Mouse (Mus musculus) neural tube, embryonic 13.5 days (tissue): ENCODE measurements around the gene Zfp185. TPM values are rescaled to one million over a fixed set of nuclear protein-coding genes. Genes with fewer than 3 reads are reported as not detected.

Experiments
- ATAC-seq: fragments of 200-750 bp; cut with Nextera tagmentation; 2 replicates; pipeline ENCODE4 v1.8.0; 2017; ENCODE audit warnings: low read depth, mild to moderate bottlenecking, moderate TSS enrichment, moderate library complexity
- H3K27ac ChIP-seq: fragments of 300-500 bp; sonication (generic); replicated peaks from 2 replicates; pipeline ENCODE4 v1.5.1; 2015; ENCODE audit warnings: moderate library complexity, mild to moderate bottlenecking, inconsistent platforms
- H3K27me3 ChIP-seq: fragments of 300-500 bp; sonication (generic); 2 replicates; pipeline ENCODE4 v1.6.1; 2015; ENCODE audit warnings: mild to moderate bottlenecking, inconsistent platforms
- H3K36me3 ChIP-seq: fragments of 300-500 bp; sonication (generic); 2 replicates; pipeline ENCODE4 v1.6.1; 2015; ENCODE audit warnings: mild to moderate bottlenecking, inconsistent platforms
- H3K4me1 ChIP-seq: fragments of 300-500 bp; sonication (generic); replicated peaks from 2 replicates; pipeline ENCODE4 v1.6.1; 2015; ENCODE audit warnings: inconsistent platforms
- H3K4me2 ChIP-seq: fragments of 300-500 bp; sonication (generic); 2 replicates; pipeline ENCODE4 v1.6.1; 2015; ENCODE audit warnings: inconsistent platforms, mild to moderate bottlenecking, moderate library complexity
- H3K4me3 ChIP-seq: fragments of 300-500 bp; sonication (generic); 2 replicates; pipeline ENCODE4 v1.5.1; 2015; ENCODE audit warnings: mild to moderate bottlenecking, inconsistent platforms
- H3K9ac ChIP-seq: fragments of 300-500 bp; sonication (generic); 2 replicates; pipeline ENCODE4 v1.6.1; 2015; ENCODE audit warnings: moderate library complexity, mild to moderate bottlenecking, inconsistent platforms
- H3K9me3 ChIP-seq: fragments of 300-500 bp; sonication (generic); 2 replicates; pipeline ENCODE4 v1.6.1; 2016; ENCODE audit warnings: inconsistent platforms
- WGBS: fragments of 180-500 bp; shearing (Covaris S2); methylation state at CpG from one replicate; pipeline ENCODE4 v1.1.7; 2015; 5-methylcytosine and 5-hydroxymethylcytosine counted together
- polyA plus RNA-seq: library from polyadenylated mRNA; unstranded; fragments of >200 nt; fragmentation: Nextera tagmentation; extraction: Ambion mirVana; gene quantifications from 2 replicates; pipeline ENCODE4 v1.2.1, GENCODE M21; 2015

The Zfp185 gene
- polyA plus RNA-seq, 1 experiment from 2014 or later, result 1.0 TPM

DNA sequence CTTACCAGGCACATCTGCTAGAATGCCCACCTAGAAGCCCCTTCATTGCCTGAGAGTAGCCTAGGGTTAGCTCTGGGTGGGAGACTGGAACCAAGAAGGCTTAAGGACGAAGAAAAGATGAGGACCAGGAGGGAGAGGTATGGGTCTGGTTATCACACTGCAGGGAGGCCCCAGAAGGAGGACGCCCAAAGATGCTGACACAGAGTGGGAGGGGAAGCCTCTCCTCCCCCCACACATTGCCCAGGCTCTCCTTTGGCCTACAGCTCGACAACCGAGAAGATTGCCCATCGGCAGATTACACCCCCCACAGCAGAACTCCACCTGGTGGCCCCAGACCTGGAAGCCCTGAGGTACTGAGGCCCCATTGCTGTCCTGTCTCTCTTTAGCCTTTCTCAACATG, 16.0 kb downstream of the Zfp185 start:
- Histone ChIP-seq H3K27ac (no peak overlapping the region), H3K9ac (no peak overlapping the region), H3K27me3 (no peaks in the 10 kb centered on the region), H3K4me3 (no peak overlapping the region), H3K4me1 (no peaks in the 10 kb centered on the region), H3K36me3 (no peaks in the 10 kb centered on the region), H3K4me2 (no peak overlapping the region), H3K9me3 (no peaks in the 10 kb centered on the region)
- 86% methylated on average over 5 of the region's 5 CpGs for WGBS
- ATAC-seq, result no peak

DNA sequence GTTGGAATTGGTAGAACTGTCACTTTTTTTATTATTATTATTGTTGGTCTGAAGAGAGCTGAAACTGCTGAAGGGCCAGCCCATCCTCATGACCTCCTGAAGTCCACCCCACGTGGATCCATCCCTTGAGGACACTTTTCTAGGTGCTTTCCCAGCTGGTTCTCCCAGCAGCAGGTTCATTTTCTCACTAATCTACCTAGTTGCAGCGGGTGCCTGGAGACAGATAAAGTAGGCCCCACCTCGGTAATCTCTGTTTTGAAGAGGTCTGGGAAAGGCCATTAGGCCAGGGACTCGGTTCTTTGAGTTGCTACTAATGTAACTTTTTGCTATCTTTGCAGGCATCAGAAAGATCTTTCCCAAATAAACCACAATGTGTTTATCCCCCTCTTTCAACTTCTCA, 18.5 kb downstream of the Zfp185 start:
- WGBS, result 83% methylated on average over 4 of the region's 4 CpGs
- H3K4me1 ChIP-seq, result no peaks in the 10 kb centered on the region
- H3K4me3 ChIP-seq, result no peak overlapping the region
- no peak overlapping the region for H3K27ac ChIP-seq
- H3K27me3 ChIP-seq, result no peaks in the 10 kb centered on the region
- no peaks in the 10 kb centered on the region for H3K9me3 ChIP-seq
- no peak overlapping the region for H3K4me2 ChIP-seq
- no peak for ATAC-seq
- H3K9ac ChIP-seq, result no peak overlapping the region
- H3K36me3 ChIP-seq, result no peaks in the 10 kb centered on the region

DNA sequence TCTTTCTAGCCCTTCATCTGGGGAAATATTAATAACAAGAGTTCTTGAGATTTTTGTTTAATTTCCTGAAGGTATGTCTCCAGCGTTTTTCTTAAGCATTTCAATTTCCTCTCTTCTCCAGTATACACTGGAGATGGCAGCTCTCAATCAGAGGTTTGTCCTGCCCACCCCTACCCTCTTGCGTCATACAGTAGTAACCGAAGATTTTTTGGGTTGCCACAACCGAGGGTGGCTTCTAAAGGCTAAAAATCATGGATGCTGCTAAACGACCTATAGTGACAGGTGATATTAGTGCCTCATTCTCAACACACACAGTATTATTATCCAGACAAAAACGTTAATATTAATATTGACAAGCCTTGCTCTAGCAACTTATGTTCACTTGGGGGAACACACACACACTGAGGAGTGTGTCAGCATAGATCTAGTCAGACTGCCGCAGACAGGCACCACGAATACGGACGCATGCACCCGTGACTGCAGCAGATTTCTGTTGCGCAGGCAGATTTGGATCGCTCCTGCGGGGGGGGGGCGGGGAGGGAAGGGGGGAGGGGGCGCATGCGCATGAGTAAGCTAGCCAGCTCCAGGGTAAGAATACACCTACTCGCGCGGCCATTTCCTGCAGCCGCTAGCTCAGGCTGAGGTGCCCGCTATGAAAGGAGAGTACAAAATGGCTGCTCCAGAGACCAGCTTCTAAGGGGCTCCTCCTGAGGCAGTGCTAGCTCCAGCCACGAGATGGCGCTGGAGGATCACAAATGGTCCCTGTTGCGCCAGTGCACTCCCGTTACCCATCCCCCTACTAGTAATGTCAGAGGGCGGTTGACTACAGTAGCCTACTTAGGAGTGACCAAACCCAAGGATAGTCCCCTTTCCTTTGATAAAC, 20.7 kb downstream of the Zfp185 start:
- no peaks in the 10 kb centered on the region for H3K36me3 ChIP-seq
- peak overlapping the region; percentile 66 for H3K9ac ChIP-seq
- ATAC-seq, result peak; percentile 100
- H3K27ac ChIP-seq, result peak overlapping the region; percentile 81
- no peaks in the 10 kb centered on the region for H3K4me1 ChIP-seq
- H3K27me3 ChIP-seq, result no peaks in the 10 kb centered on the region
- H3K4me2 ChIP-seq, result peak overlapping the region; percentile 53
- H3K9me3 ChIP-seq, result no peaks in the 10 kb centered on the region
- H3K4me3 ChIP-seq, result peak overlapping the region; percentile 35
- WGBS, result 26% methylated on average over 24 of the region's 27 CpGs

DNA sequence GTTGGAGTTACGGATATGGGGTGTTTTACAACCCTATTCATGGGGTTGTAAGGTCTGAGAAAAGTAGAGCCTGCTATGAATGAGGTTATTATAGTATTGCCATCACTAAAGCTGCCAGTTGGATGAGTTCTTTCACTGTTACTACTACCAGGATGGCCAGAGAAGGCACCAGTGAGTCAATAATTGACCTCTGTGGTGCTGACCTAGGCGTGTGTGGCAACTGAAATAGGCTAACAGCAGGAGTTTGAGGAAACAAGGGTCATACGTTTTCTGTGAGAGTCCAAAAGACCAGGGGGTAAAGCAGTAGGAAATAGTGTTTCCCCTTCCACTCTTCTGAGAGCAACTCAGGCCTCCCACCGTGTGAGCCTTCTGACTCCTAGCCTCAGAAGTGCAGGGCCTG, 25.7 kb downstream of the Zfp185 start:
- Histone ChIP-seq H3K4me2 (no peak overlapping the region), H3K27ac (no peak overlapping the region), H3K4me3 (no peak overlapping the region), H3K4me1 (no peaks in the 10 kb centered on the region), H3K36me3 (no peaks in the 10 kb centered on the region), H3K27me3 (no peaks in the 10 kb centered on the region), H3K9ac (no peak overlapping the region), H3K9me3 (no peaks in the 10 kb centered on the region)
- no peak for ATAC-seq
- 39% methylated on average over 4 of the region's 4 CpGs for WGBS

DNA sequence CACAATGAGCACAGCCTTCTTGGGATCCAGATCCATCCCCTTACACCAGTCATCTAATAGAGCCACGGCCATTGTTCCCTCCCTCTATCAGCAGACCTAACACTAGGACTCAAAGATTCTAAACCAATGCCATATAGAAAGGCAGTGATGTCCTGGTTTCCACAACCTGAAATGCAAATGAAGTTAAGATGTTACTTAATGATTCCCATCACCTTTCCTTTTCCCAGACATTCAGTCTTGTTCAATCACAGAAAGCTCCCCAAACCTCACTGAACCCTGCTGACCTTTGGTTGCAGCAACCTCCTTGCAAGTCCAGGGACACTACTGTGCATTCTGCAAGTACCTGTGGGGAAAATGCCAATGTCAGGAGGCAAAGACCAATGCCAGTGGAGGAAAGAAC, 49.9 kb downstream of the Zfp185 start, which contains the start of gene Pnma5:
Gene Pnma5 (minus strand): TSS at position 101 of the 400 bp plus-strand sequence.
- Histone ChIP-seq H3K4me3 (no peak within 1 kb of the TSS), H3K9me3 (no peaks in the 10 kb centered on the region), H3K4me2 (no peak within 1 kb of the TSS), H3K9ac (no peak within 1 kb of the TSS), H3K36me3 (no peaks in the 10 kb centered on the region), H3K4me1 (no peaks in the 10 kb centered on the region), H3K27ac (no peak within 1 kb of the TSS), H3K27me3 (no peaks in the 10 kb centered on the region)
- ATAC-seq, result no peak
- 86% methylated on average over 1 of the region's 1 CpGs for WGBS

DNA sequence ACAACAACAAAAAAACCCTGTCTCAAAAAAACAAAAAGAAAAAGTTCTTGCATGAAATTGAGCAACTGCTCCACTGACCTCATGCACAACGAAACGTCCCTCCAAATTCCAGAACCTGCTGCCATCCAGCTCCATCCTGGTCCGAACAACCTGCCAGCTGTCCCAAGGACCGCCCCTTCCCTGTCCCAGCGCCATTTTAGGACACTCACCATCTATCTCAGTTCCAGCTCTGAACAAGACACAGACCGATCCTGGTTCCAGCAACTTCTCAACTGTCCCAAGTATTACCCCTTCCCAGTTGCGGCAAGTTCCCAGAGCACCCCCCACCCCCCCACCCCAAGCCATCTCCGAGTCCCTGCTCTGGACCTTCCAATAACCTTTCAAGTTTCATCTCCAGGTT, 51.7 kb downstream of the Zfp185 start:
- H3K27me3 ChIP-seq, result no peaks in the 10 kb centered on the region
- WGBS, result 82% methylated on average over 8 of the region's 8 CpGs
- no peak overlapping the region for H3K4me2 ChIP-seq

DNA sequence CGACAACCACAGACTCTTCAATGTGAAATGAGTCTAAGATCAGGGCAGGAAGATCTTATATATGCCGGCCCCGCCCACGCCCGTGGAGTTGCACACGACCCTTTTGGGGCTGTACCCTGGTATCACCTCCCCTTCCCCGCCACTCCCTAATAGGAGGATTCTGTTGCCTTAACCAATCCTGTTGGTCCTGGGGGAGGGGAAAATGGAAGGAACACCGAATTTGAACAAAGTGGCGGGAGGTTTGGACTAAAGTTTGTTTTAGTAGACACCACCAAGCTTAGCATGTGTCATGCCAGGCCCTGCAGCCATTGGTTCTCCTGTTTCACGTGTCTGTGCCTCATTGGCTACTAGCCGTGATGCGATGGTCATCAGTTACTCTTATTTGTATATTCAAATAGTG, 52.5 kb downstream of the Zfp185 start:
- H3K27me3 ChIP-seq, result no peaks in the 10 kb centered on the region
- 76% methylated on average over 12 of the region's 12 CpGs for WGBS
- H3K4me2 ChIP-seq, result no peak overlapping the region
- ATAC-seq, result no peak
- H3K9ac ChIP-seq, result no peak overlapping the region
- H3K4me3 ChIP-seq, result no peak overlapping the region
- no peaks in the 10 kb centered on the region for H3K9me3 ChIP-seq
- no peaks in the 10 kb centered on the region for H3K36me3 ChIP-seq
- H3K4me1 ChIP-seq, result no peaks in the 10 kb centered on the region
- no peak overlapping the region for H3K27ac ChIP-seq

More for the DNA sequence above, 51.7 kb downstream of the Zfp185 start:
- Histone ChIP-seq H3K9me3 (no peaks in the 10 kb centered on the region), H3K9ac (no peak overlapping the region), H3K4me3 (no peak overlapping the region), H3K27ac (no peak overlapping the region), H3K4me1 (no peaks in the 10 kb centered on the region), H3K36me3 (no peaks in the 10 kb centered on the region)
- ATAC-seq, result no peak

DNA sequence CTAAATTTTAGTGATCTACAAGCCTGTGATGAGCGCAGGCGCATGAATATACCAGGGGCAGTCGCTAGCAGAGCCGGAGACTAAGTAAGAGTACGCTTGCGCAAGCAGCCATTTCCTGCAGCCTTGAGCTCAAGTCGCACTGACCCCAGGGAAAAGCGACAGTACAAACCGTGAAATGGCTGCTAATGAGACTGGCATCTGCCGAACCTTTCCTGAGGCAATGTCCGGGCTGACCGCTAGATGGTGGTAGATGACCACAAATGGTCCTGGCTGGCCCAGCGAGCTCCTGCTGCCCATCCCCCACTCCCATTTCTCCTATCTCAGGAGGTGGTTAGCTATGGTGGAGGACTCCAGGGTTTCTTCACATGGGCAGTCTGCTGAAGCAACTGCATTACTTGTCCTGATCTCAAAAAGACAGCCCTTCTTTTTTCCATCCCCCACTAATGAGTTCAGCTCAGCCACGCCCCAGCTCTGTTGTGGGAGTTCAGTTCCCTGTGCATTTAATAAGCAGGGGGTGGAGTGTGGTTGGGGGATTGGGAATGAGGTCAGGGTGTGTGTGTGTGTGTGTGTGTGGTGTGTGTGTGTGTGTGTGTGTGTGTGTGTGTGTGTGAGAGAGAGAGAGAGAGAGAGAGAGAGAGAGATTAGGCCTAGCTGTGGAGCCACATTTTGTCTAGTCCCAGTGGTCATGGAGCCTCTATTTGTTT, 66.9 kb downstream of the Zfp185 start:
- peak overlapping the region; percentile 27 for H3K4me2 ChIP-seq
- no peaks in the 10 kb centered on the region for H3K9me3 ChIP-seq
- peak overlapping the region; percentile 42 for H3K27ac ChIP-seq
- no peak overlapping the region for H3K4me3 ChIP-seq
- H3K9ac ChIP-seq, result no peak overlapping the region
- no peaks in the 10 kb centered on the region for H3K27me3 ChIP-seq
- no peaks in the 10 kb centered on the region for H3K36me3 ChIP-seq
- WGBS, result 13% methylated on average over 14 of the region's 14 CpGs
- H3K4me1 ChIP-seq, result no peaks in the 10 kb centered on the region
- ATAC-seq, result peak; percentile 97

DNA sequence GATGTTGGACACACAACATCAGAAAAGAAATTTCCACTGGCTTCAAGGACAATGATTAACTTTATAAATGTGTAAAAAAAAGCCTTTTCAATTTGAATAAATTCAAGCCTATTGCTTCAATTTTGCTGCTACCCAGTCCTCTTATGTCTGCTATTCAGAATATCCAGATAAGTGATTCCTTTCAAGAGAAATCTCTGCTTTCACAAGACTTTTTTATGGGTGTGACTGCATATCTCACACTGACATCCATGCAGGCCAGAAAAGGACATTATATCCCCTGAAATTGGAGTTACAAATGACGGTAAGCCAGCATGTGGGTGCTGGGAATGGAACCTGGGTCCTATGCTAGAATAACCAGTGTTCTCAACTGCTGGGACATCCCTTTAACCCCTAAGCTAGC, 74.4 kb downstream of the Zfp185 start:
- ATAC-seq, result no peak
- H3K27ac ChIP-seq, result no peak overlapping the region
- peaks cover 11% of the 10 kb centered on the region for H3K4me1 ChIP-seq
- H3K4me2 ChIP-seq, result no peak overlapping the region
- no peaks in the 10 kb centered on the region for H3K36me3 ChIP-seq
- no peak overlapping the region for H3K9ac ChIP-seq
- H3K27me3 ChIP-seq, result no peaks in the 10 kb centered on the region
- WGBS, result 76% methylated on average over 1 of the region's 1 CpGs
- no peak overlapping the region for H3K4me3 ChIP-seq
- H3K9me3 ChIP-seq, result no peaks in the 10 kb centered on the region

DNA sequence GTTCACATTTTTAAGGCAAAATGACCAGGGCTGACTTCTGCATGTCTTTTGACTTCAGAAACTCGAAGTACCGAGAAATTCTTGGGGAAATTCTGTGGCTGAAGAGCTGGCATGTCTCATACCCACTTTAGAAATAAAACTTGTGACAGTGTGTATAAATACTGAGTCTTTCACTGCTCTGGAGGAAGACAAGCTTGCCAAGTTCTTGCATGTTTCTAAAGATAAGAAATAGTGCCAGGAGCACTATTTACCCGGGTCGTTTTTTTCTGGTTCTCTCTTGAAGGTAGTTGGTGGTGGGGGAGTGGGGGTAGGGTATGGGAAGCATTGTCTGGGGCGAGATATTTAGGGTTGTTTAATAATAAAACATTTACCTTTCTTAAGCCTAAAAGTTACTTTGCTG, 75.2 kb downstream of the Zfp185 start:
- Histone ChIP-seq H3K9me3 (no peaks in the 10 kb centered on the region), H3K27ac (no peak overlapping the region), H3K4me1 (peaks cover 11% of the 10 kb centered on the region), H3K27me3 (no peaks in the 10 kb centered on the region), H3K4me2 (no peak overlapping the region), H3K9ac (no peak overlapping the region), H3K4me3 (no peak overlapping the region), H3K36me3 (no peaks in the 10 kb centered on the region)
- ATAC-seq, result no peak
- 44% methylated on average over 5 of the region's 5 CpGs for WGBS

DNA sequence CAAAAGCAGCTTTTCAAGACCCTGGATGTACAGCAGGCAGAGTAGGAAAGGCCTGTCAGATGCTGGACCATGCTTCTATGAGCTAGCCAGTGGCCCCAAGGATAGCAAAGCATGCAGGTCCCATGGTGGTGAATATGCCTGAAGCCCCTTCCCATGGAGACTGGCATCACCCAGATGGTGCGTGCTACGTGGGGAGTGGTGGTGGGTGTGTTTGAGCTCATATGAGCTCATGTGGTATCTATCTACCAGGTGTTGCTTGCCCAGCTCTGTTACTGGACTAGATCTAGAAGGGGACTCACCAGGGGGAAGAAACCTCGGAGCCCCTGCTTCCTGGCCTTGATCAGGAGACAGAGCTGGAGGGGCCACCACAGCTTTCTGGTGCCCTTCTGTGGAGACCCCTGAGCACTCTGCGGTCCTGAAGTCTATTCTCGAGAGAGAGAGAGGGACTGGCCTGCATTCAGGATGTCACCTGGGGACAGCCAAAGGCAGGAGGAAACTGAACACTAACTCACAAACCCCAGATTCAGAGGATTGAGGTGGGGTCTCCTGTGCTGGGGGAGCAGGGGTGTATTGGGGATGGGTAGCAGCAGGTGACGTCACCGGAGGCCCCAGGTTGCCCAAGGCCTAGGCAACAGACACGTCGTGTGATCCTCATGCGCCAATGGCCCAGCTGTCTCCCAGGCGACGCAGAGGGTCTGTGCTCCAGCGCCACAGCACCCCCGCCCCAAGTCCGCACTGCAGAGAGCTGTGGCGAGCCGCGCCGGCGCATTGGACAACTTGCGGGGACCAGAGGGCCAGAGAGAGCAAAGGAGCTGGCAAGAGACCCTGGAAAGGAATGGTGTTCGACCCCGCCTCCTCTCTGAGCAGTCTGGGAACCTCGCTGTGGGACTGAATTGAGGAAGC, 76.6 kb downstream of the Zfp185 start:
- H3K4me3 ChIP-seq, result peak overlapping the region; percentile 37
- H3K36me3 ChIP-seq, result no peaks in the 10 kb centered on the region
- peak overlapping the region; percentile 60 for H3K4me2 ChIP-seq
- peak; percentile 95 for ATAC-seq
- no peaks in the 10 kb centered on the region for H3K9me3 ChIP-seq
- WGBS, result 36% methylated on average over 24 of the region's 24 CpGs
- H3K9ac ChIP-seq, result peak overlapping the region; percentile 68
- no peak overlapping the region for H3K27ac ChIP-seq
- H3K4me1 ChIP-seq, result peaks cover 11% of the 10 kb centered on the region
- no peaks in the 10 kb centered on the region for H3K27me3 ChIP-seq

DNA sequence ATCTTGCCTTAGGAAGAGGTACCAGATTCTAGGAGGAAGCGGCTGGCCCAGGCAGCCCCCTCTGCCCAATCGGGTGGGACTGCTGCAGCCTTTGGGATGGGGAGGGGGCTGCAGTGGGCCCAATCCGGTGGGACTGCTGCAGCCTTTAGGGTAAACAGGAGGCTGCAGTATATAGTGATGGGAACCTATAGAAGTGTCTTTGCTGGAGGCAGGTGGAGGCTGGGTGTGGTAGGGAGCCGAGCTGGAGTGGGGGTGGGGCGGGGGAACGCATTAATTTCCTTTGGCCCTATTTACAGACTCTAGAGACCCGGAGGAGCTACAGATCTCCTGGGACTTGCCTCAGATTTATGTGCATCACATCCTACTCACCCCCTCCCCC, 77.3 kb downstream of the Zfp185 start, which contains the start of gene Pnma3:
Gene Pnma3 (plus strand): TSS at position 373 of the 379 bp plus-strand sequence.
- Histone ChIP-seq H3K27me3 (no peaks in the 10 kb centered on the region), H3K36me3 (no peaks in the 10 kb centered on the region), H3K4me1 (peaks cover 11% of the 10 kb centered on the region), H3K4me3 (peak within 1 kb of the TSS; percentile 37), H3K9ac (peak within 1 kb of the TSS; percentile 68), H3K27ac (no peak within 1 kb of the TSS), H3K4me2 (peak within 1 kb of the TSS; percentile 60), H3K9me3 (no peaks in the 10 kb centered on the region)
- WGBS, result 21% methylated on average over 7 of the region's 7 CpGs
- ATAC-seq, result peak; percentile 49
